Mouse (Mus musculus): ENCODE measurements around the gene Cntn4. TPM values are rescaled to one million over a fixed set of nuclear protein-coding genes. Genes with fewer than 3 reads are reported as not detected.

The Cntn4 gene
- not detected for polyA plus RNA-seq (2014; fragmentation: Illumina TruSeq; extraction: RNeasy Lipid Tissue Mini Kit (QIAGEN cat#74804); ENCODE audit: low read depth, low replicate concordance)

DNA sequence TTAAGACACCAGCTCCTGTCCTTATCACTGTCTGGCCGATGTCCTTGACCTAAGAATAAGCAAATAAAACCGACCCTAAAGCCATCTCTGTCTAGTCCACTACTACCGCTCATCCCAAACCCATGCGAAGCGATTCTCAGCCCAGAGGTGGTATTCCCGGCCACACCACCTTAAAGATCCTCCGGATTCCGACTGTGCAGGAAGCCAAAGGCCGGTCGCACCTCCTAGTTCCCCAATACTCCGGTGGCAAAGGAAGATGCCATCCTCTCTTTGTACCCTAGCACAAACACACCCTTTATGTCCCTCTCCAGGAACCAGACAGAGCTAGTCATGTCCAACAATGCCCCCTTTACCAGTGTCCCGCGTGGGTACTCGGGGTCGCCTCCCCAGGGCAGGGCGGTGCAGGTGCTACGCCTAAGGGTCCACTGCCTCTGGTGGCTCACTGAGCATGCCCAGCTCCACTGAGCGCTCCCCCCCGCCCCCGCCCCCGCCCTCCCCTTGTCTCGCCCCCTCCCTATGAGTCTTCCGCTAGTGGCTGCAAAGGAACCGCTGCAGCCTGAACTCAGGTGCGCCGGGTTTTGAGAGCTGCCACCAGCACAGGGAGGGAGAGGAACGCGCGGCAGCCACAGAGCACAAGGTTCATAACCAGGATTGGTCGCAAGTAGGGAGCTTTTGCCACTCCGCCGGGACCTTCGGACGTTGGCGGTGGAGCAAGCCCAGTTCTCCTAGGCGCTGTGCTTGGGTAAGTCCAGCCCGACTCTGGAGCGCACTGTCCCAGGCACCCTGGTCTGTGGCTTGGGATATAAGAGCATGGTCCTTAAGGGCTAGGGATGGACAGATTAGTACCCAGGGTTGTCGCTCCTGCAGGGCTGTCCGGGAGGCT, at the start of gene Cntn4:
Gene Cntn4 (plus strand): TSS at position 512 of the 883 bp plus-strand sequence.

